Mouse (Mus musculus): ENCODE results near the gene Foxk1. TPM values are rescaled to one million over a fixed set of nuclear protein-coding genes. Genes with fewer than 3 reads are reported as not detected.

Gene Foxk1
- polyA plus RNA-seq, 1 experiment from 2014 or later = 1.8 TPM

- Histone ChIP-seq H3K27me3 (no peaks in the 10 kb centered on the region), H3K9ac (no peak overlapping the region), H3K36me3 (no peaks in the 10 kb centered on the region), H3K4me1 (replicated peaks) (peaks cover 7% of the 10 kb centered on the region), H3K4me2 (no peak overlapping the region), H3K4me3 (replicated peaks) (no peak overlapping the region), H3K27ac (no peak overlapping the region), H3K9me3 (replicated peaks) (no peaks in the 10 kb centered on the region)
- no peak for DNase-seq
- WGBS (ENCODE audit: insufficient replicate concordance) = 77% methylated on average over 6 of the region's 6 CpGs
- ATAC-seq (ENCODE audit: low read depth) = no peak
Observed at GRCm38 (mm10) chr5:142394602-142395252, 6.6 kb upstream of the Foxk1 start.

DNA sequence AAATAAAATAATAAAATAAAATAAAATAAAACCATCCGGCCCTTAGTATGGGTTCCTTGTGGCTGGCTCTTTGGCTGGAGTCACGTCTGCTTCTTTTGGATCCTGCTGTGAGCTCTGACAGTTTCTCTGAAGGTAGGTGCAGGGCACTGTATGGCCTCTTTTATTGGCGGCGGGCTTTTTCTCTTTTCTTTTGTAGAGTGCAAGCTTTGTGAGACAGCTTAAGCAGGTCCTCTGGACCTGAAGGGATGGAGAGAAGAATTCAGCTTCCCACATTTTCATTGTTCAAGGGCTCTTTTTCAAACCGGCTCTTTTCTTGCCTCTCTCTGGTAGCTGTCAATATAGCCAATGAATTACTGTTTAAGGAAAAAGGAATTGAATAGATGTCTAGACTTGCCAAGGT is 5.4 kb upstream of the Foxk1 start:
- no peak for ATAC-seq (ENCODE audit: low read depth)
- H3K4me3 ChIP-seq (replicated peaks) = no peak overlapping the region
- H3K27me3 ChIP-seq = no peaks in the 10 kb centered on the region
- 49% methylated on average over 5 of the region's 5 CpGs for WGBS (ENCODE audit: insufficient replicate concordance)
- no peaks in the 10 kb centered on the region for H3K9me3 ChIP-seq (replicated peaks)
- no peak overlapping the region for H3K27ac ChIP-seq
- H3K4me2 ChIP-seq = no peak overlapping the region
- peaks cover 18% of the 10 kb centered on the region for H3K4me1 ChIP-seq (replicated peaks)
- DNase-seq = no peak
- no peaks in the 10 kb centered on the region for H3K36me3 ChIP-seq
- H3K9ac ChIP-seq = no peak overlapping the region

DNA sequence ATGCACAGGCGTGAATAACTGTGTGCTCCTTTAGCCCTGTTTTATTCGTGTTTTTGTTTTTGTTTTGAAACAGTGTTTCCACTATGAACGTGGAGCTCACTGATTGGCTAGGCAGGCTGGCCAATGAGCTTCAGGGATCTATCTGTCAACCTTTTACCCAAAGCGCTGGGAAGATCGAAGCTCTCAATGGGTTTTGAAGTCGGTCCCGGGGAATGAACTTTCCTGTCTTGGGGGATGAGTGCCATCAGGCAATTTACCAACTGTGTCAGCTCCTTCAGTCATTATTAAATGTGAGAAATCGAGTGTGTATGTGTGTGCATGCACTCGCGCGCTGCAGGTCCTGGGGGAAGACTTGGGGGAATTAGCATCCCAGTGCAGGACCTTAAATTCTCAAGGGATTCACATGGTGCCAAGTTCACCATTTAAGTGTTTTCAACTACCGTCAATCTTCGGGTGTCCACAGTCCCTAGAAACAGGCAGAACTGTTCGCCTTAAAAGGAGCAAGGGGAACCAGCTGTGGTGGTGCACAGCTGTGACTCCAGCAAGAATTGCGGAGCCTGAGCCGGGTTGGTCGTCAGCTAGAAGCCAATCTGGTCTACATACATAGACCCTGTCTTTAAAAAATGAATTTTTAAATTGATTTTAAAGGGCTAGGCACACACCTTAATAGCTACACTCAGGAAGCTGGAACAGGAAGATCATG is 965 bp upstream of the Foxk1 start:
- ATAC-seq (ENCODE audit: low read depth) = 0 out of 2 replicates have a peak, but pooled peaks have one; percentile 25

GRCm38 (mm10) chr5:142401641-142402625 is 636 bp downstream of the Foxk1 start:
- WGBS (ENCODE audit: insufficient replicate concordance) = under 1% methylated on average over 65 of the region's 67 CpGs
- peaks cover 68% of the 10 kb centered on the region for H3K4me1 ChIP-seq (replicated peaks)
- DNase-seq (no peak), ATAC-seq (ENCODE audit: low read depth) (peak; percentile 40)
- peak overlapping the region; percentile 94 for H3K4me3 ChIP-seq (replicated peaks)
- H3K36me3 ChIP-seq = peaks cover 9% of the 10 kb centered on the region; the same call in 1 of the 2 replicates
- peak overlapping the region; percentile 95 for H3K9ac ChIP-seq
- H3K9me3 ChIP-seq (replicated peaks) = no peaks in the 10 kb centered on the region
- H3K4me2 ChIP-seq = peak overlapping the region; percentile 95
- H3K27ac ChIP-seq = peak overlapping the region; percentile 88
- no peaks in the 10 kb centered on the region for H3K27me3 ChIP-seq

More for the DNA sequence above, 965 bp upstream of the Foxk1 start:
- Histone ChIP-seq H3K4me3 (replicated peaks) (peak overlapping the region; percentile 94), H3K4me1 (replicated peaks) (peaks cover 52% of the 10 kb centered on the region), H3K27ac (peak overlapping the region; percentile 58), H3K36me3 (peaks cover 3% of the 10 kb centered on the region; the same call in 1 of the 2 replicates), H3K4me2 (peak overlapping the region; percentile 95), H3K9ac (peak overlapping the region; percentile 95), H3K27me3 (no peaks in the 10 kb centered on the region), H3K9me3 (replicated peaks) (no peaks in the 10 kb centered on the region)
- WGBS (ENCODE audit: insufficient replicate concordance) = 11% methylated on average over 17 of the region's 17 CpGs
- DNase-seq = peak; percentile 68

DNA sequence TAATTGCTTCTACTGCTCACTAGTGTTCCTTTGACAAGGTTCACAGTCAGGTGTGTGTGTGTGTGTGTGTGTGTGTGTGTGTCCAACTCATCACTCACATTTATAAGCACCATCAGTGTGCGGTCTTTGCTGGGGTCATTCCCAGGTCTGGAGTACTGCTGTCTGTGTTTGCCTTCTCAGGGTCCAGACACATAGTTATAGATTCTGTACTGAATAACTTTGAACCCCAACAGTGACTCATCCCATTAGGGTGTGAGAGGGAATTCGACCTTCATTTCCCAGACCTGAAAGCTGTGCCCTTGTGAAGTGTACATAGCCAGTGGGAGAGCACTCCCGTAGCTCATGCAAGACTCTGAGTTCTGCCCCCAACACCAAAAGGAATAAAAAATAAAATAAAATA is 2.4 kb downstream of the Foxk1 start:
- H3K4me3 ChIP-seq (replicated peaks) = 0 out of 2 replicates have a peak overlapping the region, but pooled peaks have one; percentile 94
- H3K4me2 ChIP-seq = peak overlapping the region; percentile 95
- no peak for ATAC-seq (ENCODE audit: low read depth)
- WGBS (ENCODE audit: insufficient replicate concordance) = 67% methylated on average over 3 of the region's 3 CpGs
- no peak overlapping the region for H3K9ac ChIP-seq
- H3K36me3 ChIP-seq = peaks cover 15% of the 10 kb centered on the region; the same call in 1 of the 2 replicates
- H3K4me1 ChIP-seq (replicated peaks) = peaks cover 82% of the 10 kb centered on the region
- no peaks in the 10 kb centered on the region for H3K27me3 ChIP-seq
- no peak for DNase-seq
- H3K27ac ChIP-seq = no peak overlapping the region; the same call in 1 of the 2 replicates
- H3K9me3 ChIP-seq (replicated peaks) = no peaks in the 10 kb centered on the region

- DNase-seq (no peak), ATAC-seq (ENCODE audit: low read depth) (no peak)
- Histone ChIP-seq H3K4me2 (peak overlapping the region; percentile 10; the same call in 1 of the 2 replicates), H3K27ac (peak overlapping the region; percentile 39; the same call in 1 of the 2 replicates), H3K4me1 (replicated peaks) (peaks cover 88% of the 10 kb centered on the region), H3K9ac (0 out of 2 replicates have a peak overlapping the region, but pooled peaks have one; percentile 39), H3K27me3 (no peaks in the 10 kb centered on the region), H3K4me3 (replicated peaks) (no peak overlapping the region), H3K9me3 (replicated peaks) (no peaks in the 10 kb centered on the region), H3K36me3 (peaks cover 15% of the 10 kb centered on the region; the same call in 1 of the 2 replicates)
- WGBS (ENCODE audit: insufficient replicate concordance) = 50% methylated on average over 1 of the region's 1 CpGs
Observed at GRCm38 (mm10) chr5:142404307-142404706, 3.0 kb downstream of the Foxk1 start.

- Histone ChIP-seq H3K4me1 (replicated peaks) (peaks cover 87% of the 10 kb centered on the region), H3K9ac (no peak overlapping the region), H3K4me3 (replicated peaks) (no peak overlapping the region), H3K4me2 (no peak overlapping the region), H3K36me3 (peaks cover 15% of the 10 kb centered on the region; the same call in 1 of the 2 replicates), H3K27me3 (no peaks in the 10 kb centered on the region), H3K9me3 (replicated peaks) (no peaks in the 10 kb centered on the region), H3K27ac (no peak overlapping the region)
- ATAC-seq (ENCODE audit: low read depth) (no peak), DNase-seq (no peak)
- 68% methylated on average over 6 of the region's 6 CpGs for WGBS (ENCODE audit: insufficient replicate concordance)
Observed at GRCm38 (mm10) chr5:142405426-142405825, 4.1 kb downstream of the Foxk1 start.

DNA sequence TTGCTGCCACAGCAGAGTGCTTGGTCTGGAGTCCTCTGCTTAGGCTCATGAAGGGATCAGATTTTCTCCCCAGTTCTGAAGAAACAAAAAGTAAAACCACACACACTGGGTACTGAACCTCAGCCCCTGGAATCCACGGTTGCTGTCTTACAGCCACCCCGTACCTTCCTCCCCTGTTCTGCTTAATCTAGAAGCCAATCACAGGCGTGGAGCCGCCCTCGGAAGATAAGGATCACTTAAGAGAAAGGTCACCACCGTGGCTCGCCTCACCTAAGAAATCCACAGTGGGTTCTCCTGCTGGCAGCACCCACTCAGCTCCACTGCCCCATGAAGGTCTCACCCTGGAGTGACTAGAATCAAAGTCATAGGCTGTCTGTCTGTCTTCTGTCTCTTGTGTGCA is 5.1 kb downstream of the Foxk1 start:
- Histone ChIP-seq H3K9me3 (replicated peaks) (no peaks in the 10 kb centered on the region), H3K9ac (no peak overlapping the region), H3K4me2 (no peak overlapping the region), H3K4me3 (replicated peaks) (no peak overlapping the region), H3K27ac (no peak overlapping the region), H3K36me3 (peaks cover 15% of the 10 kb centered on the region; the same call in 1 of the 2 replicates), H3K4me1 (replicated peaks) (peaks cover 80% of the 10 kb centered on the region), H3K27me3 (no peaks in the 10 kb centered on the region)
- no peak for DNase-seq
- WGBS (ENCODE audit: insufficient replicate concordance) = 62% methylated on average over 7 of the region's 7 CpGs
- no peak for ATAC-seq (ENCODE audit: low read depth)

DNA sequence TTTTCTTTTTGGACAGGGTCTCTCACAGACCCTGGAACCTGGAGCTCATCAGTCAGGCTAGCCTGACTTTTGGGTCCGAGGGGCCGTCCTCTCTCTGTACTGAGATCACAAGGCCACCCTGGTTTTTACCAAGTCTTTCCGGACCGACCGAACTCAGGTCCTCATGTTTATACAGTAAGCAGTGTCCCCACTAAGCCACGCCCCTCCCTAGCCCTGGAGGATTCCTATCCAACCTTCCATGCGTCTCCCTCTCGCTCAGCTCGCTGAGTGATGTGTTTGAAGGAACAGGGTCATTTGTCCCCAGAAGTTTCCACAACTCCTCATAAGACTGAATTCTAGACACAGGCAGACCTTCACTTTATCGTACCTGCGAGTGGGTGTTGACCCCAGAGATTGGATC is 5.6 kb downstream of the Foxk1 start:
- Histone ChIP-seq H3K9ac (no peak overlapping the region), H3K4me3 (replicated peaks) (no peak overlapping the region), H3K4me2 (no peak overlapping the region), H3K27ac (no peak overlapping the region), H3K27me3 (no peaks in the 10 kb centered on the region), H3K9me3 (replicated peaks) (no peaks in the 10 kb centered on the region), H3K4me1 (replicated peaks) (peaks cover 77% of the 10 kb centered on the region), H3K36me3 (peaks cover 15% of the 10 kb centered on the region; the same call in 1 of the 2 replicates)
- WGBS (ENCODE audit: insufficient replicate concordance) = 75% methylated on average over 11 of the region's 11 CpGs
- DNase-seq = no peak
- no peak for ATAC-seq (ENCODE audit: low read depth)

- peaks cover 74% of the 10 kb centered on the region for H3K4me1 ChIP-seq (replicated peaks)
Observed at GRCm38 (mm10) chr5:142407381-142407780, 6.1 kb downstream of the Foxk1 start.

More at GRCm38 (mm10) chr5:142407381-142407780, 6.1 kb downstream of the Foxk1 start:
- 77% methylated on average over 7 of the region's 7 CpGs for WGBS (ENCODE audit: insufficient replicate concordance)
- no peak overlapping the region for H3K4me3 ChIP-seq (replicated peaks)
- H3K27me3 ChIP-seq = no peaks in the 10 kb centered on the region
- ATAC-seq (ENCODE audit: low read depth) (no peak), DNase-seq (no peak)
- no peak overlapping the region for H3K4me2 ChIP-seq
- no peaks in the 10 kb centered on the region for H3K9me3 ChIP-seq (replicated peaks)
- peaks cover 15% of the 10 kb centered on the region; the same call in 1 of the 2 replicates for H3K36me3 ChIP-seq
- no peak overlapping the region for H3K9ac ChIP-seq
- H3K27ac ChIP-seq = no peak overlapping the region

Measured in liver, embryonic 13.5 days (tissue).